Comparison of ENCODE assay signal across 11 mouse cellular contexts in the genomic region with DNA sequence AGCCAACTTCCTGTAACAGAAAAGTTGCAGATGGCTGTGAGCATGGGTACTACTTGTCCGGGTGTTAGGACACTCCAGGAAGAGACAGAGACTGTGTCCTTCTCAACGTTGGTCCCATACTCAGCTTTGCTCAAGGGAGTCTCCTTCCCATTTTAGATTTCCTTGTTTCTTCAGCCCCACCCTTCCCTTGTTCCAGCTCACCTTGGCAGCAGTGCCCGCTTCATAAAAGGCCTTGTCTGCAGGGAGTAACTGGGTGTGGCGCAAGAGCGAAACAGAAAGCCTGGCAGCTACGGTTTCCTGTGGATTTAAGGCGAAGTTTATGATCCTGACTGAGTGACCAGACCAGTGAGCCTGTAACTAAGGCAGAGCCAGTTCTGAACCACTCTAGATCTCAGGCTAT. TPM values are rescaled to one million over a fixed set of nuclear protein-coding genes. Genes with fewer than 3 reads are reported as not detected.
DNase-seq lines count a peak whose midpoint lies in the region; ATAC-seq and TF ChIP-seq lines count a peak whose summit lies in the region.
"Had no signal": no experiment of that assay in that cellular context is flagged by ENCODE, and none has a peak within 500 bp of the region (broad histone marks: within the 10 kb centered on the region; RNA-seq: fewer than 3 reads in every experiment).

No protein-coding gene starts in this region.

- no peaks in the 10 kb centered on the region for H3K27me3 ChIP-seq in stomach, postnatal 0 days (ENCODE audit: control insufficient read depth, insufficient read depth, low read length)
- peaks cover 2% of the 10 kb centered on the region; the same call in 1 of the 2 replicates for H3K27me3 ChIP-seq in forebrain, embryonic 11.5 days (ENCODE audit: control insufficient read depth, insufficient read depth, low read length)
- peaks cover 14% of the 10 kb centered on the region for H3K27me3 ChIP-seq in hindbrain, embryonic 10.5 days (ENCODE audit: insufficient read depth, poor library complexity, severe bottlenecking)
- H3K27me3 ChIP-seq: Patski had no signal

- peak overlapping the region; percentile 38 for H3K4me2 ChIP-seq in stomach, postnatal 0 days (replicated peaks; ENCODE audit: low read depth)
- no peak overlapping the region for H3K4me2 ChIP-seq in forebrain, embryonic 11.5 days (ENCODE audit: low read depth, low read length, severe bottlenecking)

- WGBS in stomach, postnatal 0 days: 31% methylated on average over 7 of the region's 7 CpGs
- WGBS in forebrain, embryonic 11.5 days: 87% methylated on average over 7 of the region's 7 CpGs
- WGBS in hindbrain, embryonic 10.5 days: 88% methylated on average over 7 of the region's 7 CpGs

- H3K27ac ChIP-seq in stomach, postnatal 0 days (replicated peaks): peak overlapping the region; percentile 82
- no peak overlapping the region for H3K27ac ChIP-seq in forebrain, embryonic 11.5 days (ENCODE audit: low read depth, low read length)
- H3K27ac ChIP-seq in hindbrain, embryonic 10.5 days: no peak overlapping the region

- peak; percentile 66 for ATAC-seq in stomach, postnatal 0 days (ENCODE audit: low FRiP score, low TSS enrichment)
- ATAC-seq in forebrain, embryonic 11.5 days (replicated peaks; ENCODE audit: low FRiP score): no peak
- ATAC-seq: forebrain, embryonic 16.5 days; Patski had no signal

- TF ChIP-seq EP300 in stomach, postnatal 0 days (optimal IDR thresholded peaks at IDR 0.05): no peak

- no peak for TF ChIP-seq CTCF in stomach, postnatal 0 days (IDR thresholded peaks at IDR 0.05; ENCODE audit: low read depth)

- H3K4me3 ChIP-seq in stomach, postnatal 0 days (ENCODE audit: low read depth, low read length): no peak overlapping the region
- no peak overlapping the region for H3K4me3 ChIP-seq in forebrain, embryonic 11.5 days (ENCODE audit: low read depth, low read length)
- H3K4me3 ChIP-seq in hindbrain, embryonic 10.5 days: no peak overlapping the region

- DNase-seq in ovary, postnatal 36 days (ENCODE audit: low spot score): peak; percentile 43
- no peak for DNase-seq in ovary, postnatal 14 days (ENCODE audit: low spot score)
- DNase-seq in heart, adult 9 months (ENCODE audit: low spot score in 2 of 2): peak; percentile 64 to 70
- peak; percentile 49 to 76 for DNase-seq in kidney, postnatal 25 days
- DNase-seq in stomach, postnatal 0 days (ENCODE audit: low spot score): peak; percentile 89
- DNase-seq in forebrain, embryonic 11.5 days (ENCODE audit: low spot score): no peak
- no peak for DNase-seq in hindbrain, embryonic 10.5 days (ENCODE audit: low spot score)
- no peak for DNase-seq in cerebellum, postnatal 4 days (ENCODE audit: low spot score in 2 of 2)

- H3K9me3 ChIP-seq in stomach, postnatal 0 days (ENCODE audit: control insufficient read depth, low read length): no peaks in the 10 kb centered on the region
- H3K9me3 ChIP-seq in forebrain, embryonic 11.5 days (ENCODE audit: control insufficient read depth, low read length): no peaks in the 10 kb centered on the region
- no peaks in the 10 kb centered on the region for H3K9me3 ChIP-seq in hindbrain, embryonic 10.5 days

- no peaks in the 10 kb centered on the region for H3K4me1 ChIP-seq in stomach, postnatal 0 days (replicated peaks; ENCODE audit: control insufficient read depth, insufficient read depth)
- H3K4me1 ChIP-seq in forebrain, embryonic 11.5 days (replicated peaks; ENCODE audit: control insufficient read depth, insufficient read depth, low read length): peaks cover 7% of the 10 kb centered on the region; the same call in 1 of the 2 replicates
- peaks cover 26% of the 10 kb centered on the region for H3K4me1 ChIP-seq in hindbrain, embryonic 10.5 days (replicated peaks)

- H3K9ac ChIP-seq in stomach, postnatal 0 days (ENCODE audit: low read length): 0 out of 2 replicates have a peak overlapping the region, but pooled peaks have one; percentile 13
- no peak overlapping the region for H3K9ac ChIP-seq in forebrain, embryonic 11.5 days (ENCODE audit: low read length)

- peaks cover 19% of the 10 kb centered on the region for H3K36me3 ChIP-seq in stomach, postnatal 0 days (ENCODE audit: control insufficient read depth, insufficient read depth, low read length)
- H3K36me3 ChIP-seq in forebrain, embryonic 11.5 days (ENCODE audit: control insufficient read depth, insufficient read depth, low read length): peaks cover 6% of the 10 kb centered on the region; the same call in 1 of the 2 replicates
- peaks cover 94% of the 10 kb centered on the region for H3K36me3 ChIP-seq in hindbrain, embryonic 10.5 days

RNA-seq across cellular contexts. Expression of a gene that starts 3.0 kb away (rescaled TPM):
- 75.2 and 78.2 TPM in 2 replicates for polyA plus RNA-seq in stomach, postnatal 0 days (2015; fragmentation: Nextera tagmentation; extraction: Ambion mirVana)
- polyA plus RNA-seq in forebrain, embryonic 11.5 days (2014; fragmentation: Nextera tagmentation; extraction: Ambion mirVana): 5.0 and 5.1 TPM in 2 replicates
- polyA plus RNA-seq in hindbrain, embryonic 10.5 days (2016; fragmentation: Nextera tagmentation; extraction: Ambion mirVana): 3.9 and 6.7 TPM in 2 replicates

RNA-seq across cellular contexts. Expression of a gene that starts 13.4 kb away (rescaled TPM):
- 0.38 and 1.0 TPM in 2 replicates for polyA plus RNA-seq in stomach, postnatal 0 days (2015; fragmentation: Nextera tagmentation; extraction: Ambion mirVana)
- 0.92 TPM in 1 of 2 replicates, not detected in the other for polyA plus RNA-seq in forebrain, embryonic 11.5 days (2014; fragmentation: Nextera tagmentation; extraction: Ambion mirVana)
- polyA plus RNA-seq in hindbrain, embryonic 10.5 days (2016; fragmentation: Nextera tagmentation; extraction: Ambion mirVana): 0.30 TPM in 1 of 2 replicates, not detected in the other
- polyA plus RNA-seq: liver, embryonic 16.5 days had no signal

RNA-seq across cellular contexts. Expression of a gene that starts 13.8 kb away (rescaled TPM):
- 95.3 and 95.9 TPM in 2 replicates for polyA plus RNA-seq in stomach, postnatal 0 days (2015; fragmentation: Nextera tagmentation; extraction: Ambion mirVana)
- polyA plus RNA-seq in forebrain, embryonic 11.5 days (2014; fragmentation: Nextera tagmentation; extraction: Ambion mirVana): 145 and 155 TPM in 2 replicates
- 151 and 159 TPM in 2 replicates for polyA plus RNA-seq in hindbrain, embryonic 10.5 days (2016; fragmentation: Nextera tagmentation; extraction: Ambion mirVana)

RNA-seq across cellular contexts. Expression of a gene that starts 34.0 kb away (rescaled TPM):
- polyA plus RNA-seq in stomach, postnatal 0 days (2015; fragmentation: Nextera tagmentation; extraction: Ambion mirVana): 57.8 and 59.4 TPM in 2 replicates
- polyA plus RNA-seq in forebrain, embryonic 11.5 days (2014; fragmentation: Nextera tagmentation; extraction: Ambion mirVana): 177 and 193 TPM in 2 replicates
- 172 and 197 TPM in 2 replicates for polyA plus RNA-seq in hindbrain, embryonic 10.5 days (2016; fragmentation: Nextera tagmentation; extraction: Ambion mirVana)

RNA-seq across cellular contexts. Expression of a gene that starts 36.5 kb away (rescaled TPM):
- 20.0 and 20.3 TPM in 2 replicates for polyA plus RNA-seq in stomach, postnatal 0 days (2015; fragmentation: Nextera tagmentation; extraction: Ambion mirVana)
- 42.6 and 50.4 TPM in 2 replicates for polyA plus RNA-seq in forebrain, embryonic 11.5 days (2014; fragmentation: Nextera tagmentation; extraction: Ambion mirVana)
- 35.2 and 39.7 TPM in 2 replicates for polyA plus RNA-seq in hindbrain, embryonic 10.5 days (2016; fragmentation: Nextera tagmentation; extraction: Ambion mirVana)

Comparison
In these comparisons a context has a peak if more than half of its experiments do, and no peak if none do; other contexts are left out.
1. DNase-seq: peak in ovary, postnatal 36 days (single experiment), heart, adult 9 months (2 of 2), kidney, postnatal 25 days (2 of 2) and stomach, postnatal 0 days (single experiment); none in ovary, postnatal 14 days (single experiment), forebrain, embryonic 11.5 days (single experiment), hindbrain, embryonic 10.5 days (single experiment) and cerebellum, postnatal 4 days (0 of 2).